Mouse (Mus musculus): ENCODE data around the gene Plk5. TPM values are rescaled to one million over a fixed set of nuclear protein-coding genes. Genes with fewer than 3 reads are reported as not detected.
A peak's percentile ranks its signal among the peaks of the same experiment; 100 is the strongest.

Gene Plk5
- polyA plus RNA-seq, 1 experiment from 2014 or later = 0.50 TPM

DNA sequence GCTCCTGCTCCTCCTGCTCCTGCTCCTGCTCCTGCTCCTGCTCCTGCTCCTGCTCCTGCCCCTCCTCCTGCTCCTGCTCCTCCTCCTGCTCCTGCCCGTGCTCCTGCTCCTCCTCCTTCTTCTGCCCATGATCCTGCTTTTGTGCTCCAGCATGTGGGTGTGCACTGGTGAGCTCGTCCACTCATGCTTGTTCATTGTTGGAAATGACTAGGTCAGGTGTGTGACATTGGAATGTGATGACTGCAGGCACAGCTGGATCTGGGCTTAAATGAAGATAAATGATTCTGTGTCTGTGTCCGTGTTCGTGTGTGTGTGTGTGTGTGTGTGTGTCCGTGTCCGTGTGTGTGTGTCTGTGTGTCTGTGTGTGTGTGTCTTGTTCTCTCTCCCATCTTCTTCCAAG is 12.1 kb downstream of the Plk5 start:
- H3K27me3 ChIP-seq = peaks cover 28% of the 10 kb centered on the region
- H3K4me1 ChIP-seq = peaks cover 15% of the 10 kb centered on the region
- no peak overlapping the region for H3K9ac ChIP-seq
- WGBS = 89% methylated on average over 6 of the region's 6 CpGs
- H3K9me3 ChIP-seq (replicated peaks) = no peaks in the 10 kb centered on the region; the same call in 1 of the 2 replicates
- no peak overlapping the region for H3K4me2 ChIP-seq (replicated peaks)
- no peak for ATAC-seq (ENCODE audit: low FRiP score)
- no peaks in the 10 kb centered on the region for H3K36me3 ChIP-seq
- H3K4me3 ChIP-seq = no peak overlapping the region
- no peak overlapping the region for H3K27ac ChIP-seq

DNA sequence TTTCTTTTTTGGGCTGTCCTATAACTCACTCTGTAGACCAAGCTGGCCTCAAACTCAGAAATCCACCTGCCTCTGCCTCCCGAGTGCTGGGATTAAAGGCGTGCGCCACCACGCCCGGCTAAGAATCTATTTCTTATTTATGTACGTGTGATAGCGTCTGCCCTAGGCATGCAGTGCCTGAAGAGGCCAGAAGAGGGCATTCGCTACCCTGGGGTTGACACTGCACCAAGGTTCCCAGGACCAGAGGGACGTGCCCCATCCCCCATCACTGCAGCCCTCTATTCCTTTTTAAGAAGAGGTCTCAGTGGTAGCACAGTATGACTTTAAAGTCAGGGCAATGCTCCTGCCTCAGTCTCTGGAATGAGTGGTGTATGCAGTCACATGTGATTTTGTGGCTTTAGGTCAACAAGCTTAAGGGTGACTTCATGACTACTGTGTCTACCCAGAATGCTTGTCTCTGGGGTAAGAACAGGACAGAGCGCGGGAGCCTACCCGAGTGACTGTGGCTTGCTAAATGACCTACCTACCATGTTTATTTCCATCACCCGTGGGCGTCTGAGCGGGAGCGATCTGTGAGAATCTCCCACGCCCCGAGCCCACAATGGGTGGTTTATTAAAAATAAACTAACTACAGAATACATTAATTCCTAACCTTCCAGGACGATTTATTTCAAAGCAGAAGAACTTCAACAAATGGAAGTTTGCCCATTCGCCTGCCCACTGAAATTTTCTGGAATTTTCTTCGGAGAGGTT is 13.9 kb downstream of the Plk5 start:
- no peak overlapping the region for H3K4me2 ChIP-seq (replicated peaks)
- H3K27ac ChIP-seq = no peak overlapping the region
- no peaks in the 10 kb centered on the region; the same call in 1 of the 2 replicates for H3K9me3 ChIP-seq (replicated peaks)
- no peak overlapping the region for H3K4me3 ChIP-seq
- H3K27me3 ChIP-seq = peaks cover 11% of the 10 kb centered on the region
- no peak for ATAC-seq (ENCODE audit: low FRiP score)
- no peaks in the 10 kb centered on the region for H3K36me3 ChIP-seq
- H3K9ac ChIP-seq = no peak overlapping the region
- 83% methylated on average over 21 of the region's 21 CpGs for WGBS
- H3K4me1 ChIP-seq = peaks cover 8% of the 10 kb centered on the region

- H3K27ac ChIP-seq = no peak overlapping the region
- WGBS = 4% methylated on average over 12 of the region's 12 CpGs
- H3K36me3 ChIP-seq = no peaks in the 10 kb centered on the region
- H3K27me3 ChIP-seq = peaks cover 11% of the 10 kb centered on the region
- no peaks in the 10 kb centered on the region; the same call in 1 of the 2 replicates for H3K9me3 ChIP-seq (replicated peaks)
- H3K4me3 ChIP-seq = peak overlapping the region; percentile 16
- H3K9ac ChIP-seq = 0 out of 2 replicates have a peak overlapping the region, but pooled peaks have one; percentile 13
- peak overlapping the region; percentile 32 for H3K4me2 ChIP-seq (replicated peaks)
- H3K4me1 ChIP-seq = peaks cover 8% of the 10 kb centered on the region
- ATAC-seq (ENCODE audit: low FRiP score) = peak; percentile 76
Measured at GRCm38 (mm10) chr10:80371411-80371966, 15.2 kb downstream of the Plk5 start.

DNA sequence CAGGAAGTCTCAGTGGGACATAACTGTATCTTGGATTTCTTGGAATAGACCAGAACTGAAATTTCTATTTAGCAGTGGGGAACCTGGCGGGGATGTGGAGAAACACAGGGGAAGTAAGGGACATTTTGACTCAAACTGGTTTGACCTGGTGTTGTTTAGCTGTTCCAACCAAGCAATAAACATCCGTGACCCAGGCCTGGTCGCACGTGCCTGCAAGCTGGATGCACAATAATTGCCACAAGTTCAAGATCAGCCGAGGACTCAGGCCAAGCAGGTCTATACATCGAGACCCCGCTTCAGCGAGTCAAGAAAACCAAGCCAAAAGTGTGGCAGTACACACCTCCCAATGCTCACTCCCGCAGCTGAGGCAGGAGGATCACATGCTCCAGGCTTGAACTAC is 15.7 kb downstream of the Plk5 start:
- no peak for ATAC-seq (ENCODE audit: low FRiP score)
- Histone ChIP-seq H3K27me3 (peaks cover 9% of the 10 kb centered on the region), H3K9me3 (replicated peaks) (no peaks in the 10 kb centered on the region; the same call in 1 of the 2 replicates), H3K4me1 (peaks cover 8% of the 10 kb centered on the region), H3K36me3 (no peaks in the 10 kb centered on the region), H3K27ac (no peak overlapping the region), H3K4me2 (replicated peaks) (peak overlapping the region; percentile 32), H3K9ac (0 out of 2 replicates have a peak overlapping the region, but pooled peaks have one; percentile 13), H3K4me3 (peak overlapping the region; percentile 16; the same call in 1 of the 2 replicates)
- WGBS = 51% methylated on average over 9 of the region's 9 CpGs

- H3K4me2 ChIP-seq (replicated peaks) = no peak overlapping the region
- H3K9ac ChIP-seq = no peak overlapping the region
- no peak for ATAC-seq (ENCODE audit: low FRiP score)
- H3K4me3 ChIP-seq = no peak overlapping the region
- H3K9me3 ChIP-seq (replicated peaks) = no peaks in the 10 kb centered on the region; the same call in 1 of the 2 replicates
- H3K27me3 ChIP-seq = peaks cover 5% of the 10 kb centered on the region; the same call in 1 of the 2 replicates
- 91% methylated on average over 6 of the region's 6 CpGs for WGBS
- peaks cover 8% of the 10 kb centered on the region for H3K4me1 ChIP-seq
- H3K27ac ChIP-seq = no peak overlapping the region
- no peaks in the 10 kb centered on the region for H3K36me3 ChIP-seq
Measured at GRCm38 (mm10) chr10:80372706-80373105, 16.4 kb downstream of the Plk5 start.

GRCm38 (mm10) chr10:80374063-80374462 is 17.8 kb downstream of the Plk5 start:
- peaks cover 8% of the 10 kb centered on the region for H3K4me1 ChIP-seq
- ATAC-seq (ENCODE audit: low FRiP score) = no peak
- H3K9ac ChIP-seq = no peak overlapping the region
- no peak overlapping the region for H3K27ac ChIP-seq
- no peaks in the 10 kb centered on the region; the same call in 1 of the 2 replicates for H3K27me3 ChIP-seq
- H3K9me3 ChIP-seq (replicated peaks) = no peaks in the 10 kb centered on the region
- no peak overlapping the region for H3K4me3 ChIP-seq
- WGBS = 14% methylated on average over 6 of the region's 6 CpGs
- H3K4me2 ChIP-seq (replicated peaks) = no peak overlapping the region
- no peaks in the 10 kb centered on the region for H3K36me3 ChIP-seq

GRCm38 (mm10) chr10:80376160-80376559 is 19.9 kb downstream of the Plk5 start:
- WGBS = 2% methylated on average over 7 of the region's 7 CpGs
- Histone ChIP-seq H3K36me3 (peaks cover 17% of the 10 kb centered on the region), H3K4me2 (replicated peaks) (no peak overlapping the region), H3K27ac (no peak overlapping the region), H3K9me3 (replicated peaks) (no peaks in the 10 kb centered on the region), H3K4me1 (peaks cover 11% of the 10 kb centered on the region), H3K4me3 (no peak overlapping the region), H3K9ac (no peak overlapping the region), H3K27me3 (no peaks in the 10 kb centered on the region; the same call in 1 of the 2 replicates)
- ATAC-seq (ENCODE audit: low FRiP score) = no peak

DNA sequence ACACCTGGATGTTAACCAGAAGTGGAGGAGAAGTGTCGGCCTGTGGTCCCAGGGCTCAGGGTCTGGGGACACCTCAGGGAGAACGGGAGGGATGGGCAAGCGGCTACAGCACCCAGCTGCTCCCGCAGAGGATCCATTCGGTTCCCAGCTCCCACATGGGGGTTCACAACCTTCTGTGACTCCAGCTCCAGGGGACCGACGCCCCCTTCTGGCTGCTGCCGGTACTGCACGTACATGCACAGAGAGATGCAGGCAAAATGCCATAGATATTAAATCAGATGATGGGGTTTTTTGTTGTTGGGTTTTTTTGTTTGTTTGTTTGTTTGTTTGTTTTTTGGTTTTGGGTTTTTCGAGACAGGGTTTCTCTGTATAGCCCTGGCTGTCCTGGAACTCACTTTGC is 21.5 kb downstream of the Plk5 start:
- Histone ChIP-seq H3K9ac (no peak overlapping the region), H3K4me3 (no peak overlapping the region), H3K4me1 (peaks cover 14% of the 10 kb centered on the region), H3K27ac (no peak overlapping the region), H3K4me2 (replicated peaks) (no peak overlapping the region), H3K36me3 (peaks cover 33% of the 10 kb centered on the region), H3K9me3 (replicated peaks) (no peaks in the 10 kb centered on the region), H3K27me3 (no peaks in the 10 kb centered on the region; the same call in 1 of the 2 replicates)
- ATAC-seq (ENCODE audit: low FRiP score) = no peak
- WGBS = 48% methylated on average over 10 of the region's 10 CpGs

DNA sequence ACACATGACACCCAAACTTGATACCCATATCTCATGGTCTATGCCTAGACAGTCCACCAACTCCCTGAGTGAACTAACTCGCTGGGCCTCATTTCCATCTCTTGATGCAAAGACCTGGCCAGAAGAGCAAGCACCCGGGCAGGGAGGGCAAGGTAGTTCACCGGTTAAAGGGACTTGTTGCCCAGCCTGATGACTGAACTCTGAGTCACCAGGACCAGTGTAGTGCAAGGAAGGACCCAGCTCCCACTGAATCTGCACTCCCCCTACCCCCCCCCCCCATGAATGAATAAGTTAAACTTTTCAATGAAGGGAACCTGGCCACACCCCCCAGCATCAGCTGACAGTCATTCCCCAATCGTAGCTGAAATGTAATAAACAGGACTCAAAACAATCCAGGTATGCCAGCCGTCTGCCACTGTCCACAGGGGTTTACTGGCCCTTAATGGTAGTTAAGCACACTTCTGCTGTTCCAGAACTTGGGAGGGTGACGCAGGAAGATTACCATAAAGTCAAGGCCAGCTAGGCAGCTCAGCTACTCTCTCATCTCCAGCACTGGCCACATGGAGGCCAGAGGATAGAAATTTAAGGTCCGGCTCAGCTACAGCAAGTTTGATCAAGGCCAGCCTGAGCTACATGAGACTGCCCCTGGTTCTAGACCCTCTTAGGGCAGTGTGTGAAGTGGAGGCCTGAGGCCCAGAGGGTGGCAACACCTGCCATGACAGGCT is 26.5 kb downstream of the Plk5 start:
- Histone ChIP-seq H3K4me1 (peaks cover 39% of the 10 kb centered on the region), H3K4me3 (peak overlapping the region; percentile 99), H3K4me2 (replicated peaks) (peak overlapping the region; percentile 91), H3K27ac (no peak overlapping the region), H3K9ac (0 out of 2 replicates have a peak overlapping the region, but pooled peaks have one; percentile 100), H3K9me3 (replicated peaks) (no peaks in the 10 kb centered on the region), H3K36me3 (peaks cover 53% of the 10 kb centered on the region), H3K27me3 (no peaks in the 10 kb centered on the region)
- ATAC-seq (ENCODE audit: low FRiP score) = no peak
- WGBS = 86% methylated on average over 7 of the region's 7 CpGs

- H3K27me3 ChIP-seq = no peaks in the 10 kb centered on the region
- H3K27ac ChIP-seq = no peak overlapping the region
- peak overlapping the region; percentile 91 for H3K4me2 ChIP-seq (replicated peaks)
- peaks cover 45% of the 10 kb centered on the region for H3K4me1 ChIP-seq
- WGBS = 71% methylated on average over 4 of the region's 4 CpGs
- H3K9me3 ChIP-seq (replicated peaks) = no peaks in the 10 kb centered on the region
- peaks cover 53% of the 10 kb centered on the region for H3K36me3 ChIP-seq
- peak overlapping the region; percentile 100 for H3K9ac ChIP-seq
- H3K4me3 ChIP-seq = peak overlapping the region; percentile 99
- no peak for ATAC-seq (ENCODE audit: low FRiP score)
Measured at GRCm38 (mm10) chr10:80383431-80383830, 27.2 kb downstream of the Plk5 start.

GRCm38 (mm10) chr10:80384115-80384639 is 27.9 kb downstream of the Plk5 start:
- WGBS = 88% methylated on average over 4 of the region's 4 CpGs
- Histone ChIP-seq H3K4me1 (peaks cover 50% of the 10 kb centered on the region), H3K9ac (peak overlapping the region; percentile 100)

DNA sequence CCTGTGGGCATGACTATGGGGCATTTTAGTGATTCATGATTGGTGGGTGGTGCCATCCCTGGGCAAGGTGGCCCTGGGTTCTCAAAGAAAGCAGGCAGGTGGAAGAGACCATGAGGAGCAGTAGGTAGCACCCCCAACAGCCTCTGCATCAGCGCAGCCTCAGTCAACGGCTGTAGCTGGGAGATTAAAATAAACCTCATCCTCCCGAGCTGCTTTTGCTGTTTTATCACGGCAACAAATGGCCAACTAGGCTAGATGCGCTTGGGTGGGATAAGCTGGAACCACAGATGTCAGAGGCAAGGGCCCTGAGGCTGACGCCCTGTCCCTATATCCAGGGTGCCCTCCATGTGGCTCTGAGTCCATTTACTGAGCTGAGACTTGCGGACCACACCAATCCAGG is 28.4 kb downstream of the Plk5 start:
- 73% methylated on average over 7 of the region's 7 CpGs for WGBS
- peak overlapping the region; percentile 99 for H3K4me3 ChIP-seq
- H3K36me3 ChIP-seq = peaks cover 47% of the 10 kb centered on the region
- peak overlapping the region; percentile 100 for H3K9ac ChIP-seq
- ATAC-seq (ENCODE audit: low FRiP score) = no peak
- no peaks in the 10 kb centered on the region for H3K27me3 ChIP-seq
- no peaks in the 10 kb centered on the region for H3K9me3 ChIP-seq (replicated peaks)
- peak overlapping the region; percentile 91 for H3K4me2 ChIP-seq (replicated peaks)
- H3K4me1 ChIP-seq = peaks cover 50% of the 10 kb centered on the region
- H3K27ac ChIP-seq = peak overlapping the region; percentile 98

More at GRCm38 (mm10) chr10:80384115-80384639, 27.9 kb downstream of the Plk5 start:
- Histone ChIP-seq H3K36me3 (peaks cover 53% of the 10 kb centered on the region), H3K9me3 (replicated peaks) (no peaks in the 10 kb centered on the region), H3K4me2 (replicated peaks) (peak overlapping the region; percentile 91), H3K27ac (peak overlapping the region; percentile 98), H3K27me3 (no peaks in the 10 kb centered on the region), H3K4me3 (peak overlapping the region; percentile 99)
- no peak for ATAC-seq (ENCODE audit: low FRiP score)
